Mouse (Mus musculus) frontal cortex, postnatal 14 days (tissue): ENCODE measurements at regions not wholly inside any gene's neighbourhood (a gene's known extent, or its start where the extent isn't known, plus 50 kb on each side); places are given as distances from the start of the nearest gene placed in this dataset.

Experiments used
- DNase-seq, 2 experiments: peaks; one replicate each; pipeline ENCODE4 v3.0.0; 2022; ENCODE audit warnings: low spot score in 2 of 2

DNA sequence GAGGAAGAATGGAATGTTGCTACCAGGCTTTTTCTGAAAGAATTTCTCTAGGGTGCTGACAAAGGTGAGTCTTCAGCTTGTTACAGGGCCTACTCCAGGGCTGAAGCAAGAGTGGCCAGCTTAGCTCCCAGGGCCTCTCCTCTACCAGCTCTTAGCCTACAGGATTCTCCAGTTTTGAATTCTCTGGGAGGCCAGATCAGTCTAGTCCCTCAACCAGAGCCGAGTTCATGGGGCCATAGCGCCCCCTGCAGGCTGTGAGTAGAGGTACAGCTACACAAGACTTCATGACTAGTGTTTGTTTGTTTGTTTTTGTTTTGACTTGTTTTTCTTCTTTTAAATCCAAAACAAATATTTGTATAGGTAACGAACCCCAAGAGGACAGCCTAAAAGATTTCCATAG lies 211.8 kb upstream of the Eef2kmt start:
- DNase-seq, result peak in 1 of 2 experiments; percentile 37

DNA sequence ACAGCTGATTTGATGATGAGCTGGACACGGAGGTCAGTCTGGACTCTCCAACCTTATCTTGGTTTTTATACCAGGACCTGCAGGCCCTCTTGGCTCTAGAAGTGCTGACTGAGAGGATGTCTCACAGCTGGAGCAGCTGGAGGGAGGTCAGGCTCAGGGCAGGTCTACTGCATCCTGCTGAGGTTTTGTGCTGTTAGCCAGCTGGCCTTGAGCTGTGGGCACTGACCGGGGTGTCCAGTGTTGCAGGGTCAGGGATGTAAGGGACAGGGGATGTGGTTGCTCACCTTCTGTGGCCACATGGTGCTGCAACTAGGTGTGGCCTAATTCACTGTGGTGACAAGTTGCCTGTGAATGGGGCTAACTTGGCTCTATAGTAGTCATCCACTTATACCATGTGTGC lies 211.0 kb upstream of the Eef2kmt start:
- DNase-seq, result no peak

DNA sequence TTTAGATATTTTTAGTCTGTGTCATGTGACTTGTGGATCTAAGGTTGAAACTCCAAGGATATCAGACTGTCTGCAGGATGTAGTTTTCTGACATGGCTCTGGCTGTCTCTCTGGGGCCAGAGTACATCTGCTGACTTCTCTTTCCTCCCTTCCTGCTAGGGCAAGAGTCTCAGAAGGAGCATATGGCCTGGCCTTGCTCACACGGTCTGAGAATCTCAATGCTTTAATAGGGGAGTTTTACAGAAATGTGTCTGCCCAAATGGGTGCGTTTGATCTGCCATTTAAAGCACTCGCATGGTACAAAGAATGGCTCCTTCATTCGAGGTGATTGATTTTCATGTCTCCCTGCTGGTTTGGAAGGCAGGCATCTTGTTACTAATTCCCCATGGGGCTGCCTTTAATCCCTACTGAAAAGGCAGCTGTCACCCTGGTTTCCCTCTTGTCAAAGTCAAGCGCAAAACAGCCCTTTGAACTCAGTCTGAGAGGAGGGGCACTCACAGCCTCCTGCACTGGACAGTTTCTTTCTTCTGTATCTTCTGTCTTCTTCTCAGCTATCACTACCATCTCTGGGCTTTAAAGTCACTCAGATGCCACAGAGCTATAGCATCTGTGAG lies 199.7 kb upstream of the Eef2kmt start:
- DNase-seq, result no peak

DNA sequence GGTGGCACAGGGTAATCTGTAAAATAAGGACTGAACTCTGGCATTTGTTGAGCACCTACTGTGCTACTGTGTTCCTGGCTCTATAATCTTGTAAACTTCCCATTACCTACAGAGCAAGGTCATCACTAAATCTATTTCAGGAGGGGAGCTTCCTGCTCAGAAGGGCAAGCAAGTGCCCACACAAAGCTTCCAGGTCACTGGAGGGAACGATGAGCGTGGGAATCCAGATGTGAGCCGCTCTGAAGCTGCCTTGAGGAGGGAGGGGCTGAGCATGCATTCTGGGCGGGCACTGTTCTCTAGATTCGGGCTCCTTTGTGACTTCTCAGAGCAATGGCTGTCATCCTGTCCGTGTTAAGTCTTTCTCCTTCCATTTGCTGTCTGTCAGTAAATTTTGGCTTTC lies 198.5 kb upstream of the Eef2kmt start:
- DNase-seq, result no peak

DNA sequence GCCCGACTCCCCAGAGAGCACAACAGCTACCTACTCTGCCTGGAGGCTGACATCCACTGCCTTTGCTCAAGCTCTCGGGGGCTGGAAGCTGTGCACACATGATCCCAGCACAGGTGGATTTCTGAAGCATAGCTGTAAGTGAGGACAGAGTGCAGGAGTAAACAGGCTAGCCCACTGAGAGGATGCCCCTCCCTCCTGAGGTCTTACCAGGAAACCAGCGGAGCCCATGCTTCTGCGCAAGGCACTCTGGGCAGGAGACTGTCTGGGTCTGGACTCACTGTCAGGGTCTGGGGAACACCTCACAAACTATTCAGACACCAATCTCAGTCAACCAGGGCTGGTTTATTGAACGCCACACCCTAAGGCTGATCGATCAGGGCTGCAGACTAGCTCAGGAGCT lies 197.2 kb upstream of the Eef2kmt start:
- DNase-seq, result no peak

DNA sequence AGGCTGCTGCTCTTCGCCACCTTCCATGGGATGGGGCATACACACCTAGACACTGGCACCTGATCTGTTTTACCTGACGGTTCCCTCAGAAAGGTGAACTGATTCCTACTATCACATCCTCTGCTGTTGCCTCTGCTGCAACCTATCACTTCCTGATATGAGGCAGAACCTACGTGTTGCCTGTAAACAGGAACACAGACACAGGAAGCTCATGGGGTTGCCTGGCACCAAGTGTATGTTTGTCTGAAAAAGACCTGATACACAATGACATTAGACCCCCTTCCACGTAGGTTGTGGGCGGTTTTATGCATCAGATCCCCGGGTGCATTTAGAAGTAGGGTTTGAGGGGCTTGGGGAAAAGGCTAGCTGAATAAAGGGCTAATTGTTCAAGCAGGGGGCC lies 190.0 kb upstream of the Eef2kmt start:
- DNase-seq, result no peak

DNA sequence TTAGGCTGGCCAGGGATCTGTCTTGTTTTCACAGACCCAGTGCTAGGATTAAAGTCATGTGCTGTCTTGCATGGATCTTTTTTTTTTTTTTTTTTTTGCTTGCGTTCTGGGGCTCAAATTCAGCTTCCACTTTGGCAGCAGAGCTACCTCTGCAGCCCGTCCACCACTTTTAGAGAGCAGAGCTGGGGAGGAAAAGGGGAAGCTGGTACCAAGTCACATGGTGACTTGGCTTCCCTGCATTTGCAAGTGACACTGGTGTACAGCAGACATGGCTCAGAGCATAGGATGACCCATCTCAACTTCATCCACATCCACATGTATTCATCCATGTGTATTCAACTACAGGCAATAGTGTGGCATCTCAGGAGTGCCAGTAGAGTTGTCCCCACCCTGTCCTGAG lies 189.0 kb upstream of the Eef2kmt start:
- no peak for DNase-seq

DNA sequence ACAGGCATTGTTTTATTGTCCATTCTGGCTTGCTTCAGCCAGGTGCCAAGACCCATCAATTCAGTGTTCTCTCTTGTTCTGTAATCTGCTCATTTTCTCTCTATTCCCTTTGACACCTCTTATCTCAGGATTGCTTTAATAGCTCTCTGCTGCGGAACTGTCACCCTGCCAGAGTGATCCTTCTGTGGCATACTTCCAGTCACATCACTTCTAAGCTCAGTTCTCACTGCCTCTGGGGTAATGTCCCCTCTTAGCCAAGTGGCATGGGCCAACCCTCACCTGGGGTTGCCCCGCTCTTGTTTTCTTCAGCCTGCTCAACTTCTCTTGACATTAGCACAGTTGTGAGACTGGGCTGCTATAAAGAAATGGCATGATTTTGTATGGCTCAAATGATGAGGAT lies 183.9 kb upstream of the Eef2kmt start:
- no peak for DNase-seq

DNA sequence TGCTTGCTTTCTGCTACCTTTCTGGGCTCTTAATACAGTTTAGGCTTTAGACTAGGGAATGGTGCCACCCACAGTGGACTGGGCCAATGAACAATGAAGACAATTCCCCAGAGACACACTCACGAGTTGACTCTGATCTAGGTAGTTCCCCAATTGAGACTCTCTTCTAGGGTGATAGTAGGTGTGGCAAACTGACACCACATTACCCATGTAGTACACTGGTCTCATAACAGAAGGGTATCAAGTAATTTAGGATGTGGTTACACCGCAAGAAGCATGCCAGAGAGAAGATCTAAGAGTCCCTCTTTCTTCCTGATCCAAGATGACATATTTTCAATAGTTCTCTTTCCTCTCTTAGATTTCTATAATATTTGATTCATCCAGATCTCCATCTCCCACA lies 182.6 kb upstream of the Eef2kmt start:
- DNase-seq, result no peak

DNA sequence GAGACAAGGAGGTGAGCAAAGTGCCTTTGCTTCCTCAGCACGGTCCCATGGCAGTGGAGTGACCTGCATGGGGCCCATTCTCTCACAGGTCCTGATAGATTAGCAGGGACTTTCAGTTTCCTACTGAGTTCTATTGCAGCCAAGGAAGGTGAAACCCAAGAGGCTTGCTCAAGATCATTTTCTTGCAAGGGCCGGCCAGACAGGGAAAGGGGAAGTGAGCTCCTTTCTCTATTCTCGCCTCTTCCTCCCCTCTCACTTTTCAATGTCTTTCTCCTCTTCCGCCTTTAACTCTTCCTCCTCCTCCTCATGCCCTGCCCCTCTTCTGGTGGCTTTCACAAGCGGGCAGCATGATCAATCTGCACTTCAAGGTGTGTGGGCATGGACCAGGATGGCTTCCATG lies 175.9 kb upstream of the Eef2kmt start:
- DNase-seq, result no peak

DNA sequence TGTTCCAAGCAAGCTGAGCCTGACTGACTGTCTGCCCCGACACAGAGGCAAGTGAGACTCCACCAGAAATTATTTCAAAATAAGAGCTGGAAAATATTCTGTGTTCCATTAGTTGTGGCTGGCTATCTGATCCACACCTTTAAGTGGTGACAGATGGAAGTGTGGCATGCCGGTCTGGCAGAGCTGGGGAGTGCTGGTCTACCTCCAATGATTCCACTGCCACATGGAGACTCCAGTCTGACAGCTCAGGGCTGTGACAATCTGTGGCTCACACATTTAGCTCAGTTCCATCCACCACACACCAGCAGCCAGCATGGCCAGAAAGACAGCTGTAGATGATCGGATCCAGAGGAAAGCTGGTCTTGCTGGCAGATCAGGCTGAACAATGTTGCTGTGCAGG lies 175.3 kb upstream of the Eef2kmt start:
- DNase-seq, result peak; percentile 21 to 48

DNA sequence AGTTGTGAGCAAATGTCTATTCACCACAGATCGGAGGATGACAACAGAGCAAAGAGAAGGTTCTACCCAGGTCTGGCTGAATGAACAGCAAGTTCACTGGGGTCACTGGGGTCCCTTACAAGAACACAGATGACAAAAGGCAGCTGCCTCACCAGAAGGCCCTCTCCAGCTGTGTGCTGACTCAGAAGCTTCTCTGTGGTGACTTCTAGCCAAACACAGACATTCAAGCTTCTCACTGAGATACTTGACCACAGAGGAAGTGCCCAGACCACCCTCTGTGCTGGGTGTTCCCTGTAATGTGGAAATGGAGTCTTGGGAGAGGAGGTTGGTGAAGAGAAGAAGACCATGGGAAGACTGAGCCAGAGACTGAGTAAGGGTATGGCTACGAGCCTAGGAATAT lies 173.7 kb upstream of the Eef2kmt start:
- DNase-seq, result no peak

DNA sequence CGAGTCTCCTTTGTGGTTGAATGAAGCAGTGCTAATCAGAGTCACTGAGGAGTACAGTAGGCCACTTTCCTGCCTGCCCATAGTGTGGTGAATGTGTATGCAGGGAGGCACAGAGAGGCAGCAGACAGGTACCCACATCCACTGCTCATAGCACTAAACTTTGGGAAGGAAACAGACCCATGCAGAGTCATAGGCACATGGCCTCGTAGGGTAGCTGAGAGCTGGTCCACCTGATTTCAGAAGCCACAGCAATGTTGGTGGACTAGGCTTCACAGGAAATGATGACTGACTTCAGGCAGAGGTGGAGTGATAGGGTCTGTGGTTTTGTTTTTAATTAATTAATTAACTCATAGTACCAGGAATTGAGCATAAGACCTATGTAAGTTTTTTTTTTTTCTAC lies 170.1 kb upstream of the Eef2kmt start:
- DNase-seq, result no peak

DNA sequence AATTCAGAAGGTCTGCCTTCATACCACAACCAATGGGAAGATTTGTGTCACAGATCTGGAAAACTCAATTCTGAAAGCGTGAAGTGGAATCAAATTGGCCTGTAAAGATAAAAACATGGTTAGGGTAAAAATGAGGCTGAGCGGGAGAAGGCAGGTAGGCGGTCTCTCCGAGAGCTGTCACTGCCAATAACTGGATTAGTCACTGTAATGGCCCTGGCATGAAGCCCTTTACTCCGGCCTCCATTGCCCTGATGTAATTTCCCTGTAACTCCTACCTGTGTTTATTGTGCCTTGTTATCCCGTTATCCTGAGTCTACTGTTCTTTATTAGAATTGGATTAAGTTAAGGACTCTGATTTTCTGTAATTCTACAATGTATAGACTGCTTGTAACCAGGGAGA lies 166.3 kb upstream of the Eef2kmt start:
- no peak for DNase-seq

DNA sequence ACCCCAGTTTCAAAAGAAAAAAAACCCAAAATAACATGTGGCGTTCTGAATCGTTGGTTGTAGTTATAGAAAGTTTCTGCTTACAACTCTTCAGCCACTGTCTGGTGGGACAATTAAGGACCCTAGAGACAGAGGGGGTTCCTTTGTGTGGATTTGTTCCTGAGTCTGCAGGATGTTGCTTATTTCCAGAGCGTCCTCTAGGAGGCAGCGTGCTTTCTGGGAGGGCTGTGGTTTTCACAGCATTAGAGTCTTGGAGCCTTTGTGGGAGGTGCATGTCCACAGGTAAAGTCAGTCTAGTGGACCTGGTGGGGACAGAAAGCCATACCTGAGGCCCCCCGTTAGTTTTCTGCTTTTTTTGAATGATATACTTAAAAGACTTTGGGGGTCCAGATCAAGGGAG lies 165.8 kb upstream of the Eef2kmt start:
- no peak for DNase-seq

DNA sequence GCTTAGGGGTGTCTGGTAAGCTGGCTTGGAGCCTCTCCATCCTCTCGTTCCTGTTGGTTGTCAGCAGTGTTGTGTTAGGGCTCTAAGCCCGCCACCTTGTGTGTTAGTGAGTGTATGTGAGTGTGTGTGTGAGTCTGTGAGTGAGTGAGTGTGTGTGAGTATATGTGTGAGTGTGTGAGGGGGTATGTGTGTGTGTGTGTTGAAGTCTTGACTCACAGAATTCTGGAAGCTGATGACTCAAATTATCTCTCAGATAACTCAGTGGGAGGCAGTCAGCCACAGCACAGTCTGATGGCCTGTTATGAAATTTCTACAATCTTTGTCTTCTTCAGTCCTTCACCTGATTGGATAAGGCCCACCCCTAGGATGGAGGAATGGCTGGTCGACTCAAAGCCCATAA lies 163.7 kb upstream of the Eef2kmt start:
- DNase-seq, result peak in 1 of 2 experiments; percentile 11

DNA sequence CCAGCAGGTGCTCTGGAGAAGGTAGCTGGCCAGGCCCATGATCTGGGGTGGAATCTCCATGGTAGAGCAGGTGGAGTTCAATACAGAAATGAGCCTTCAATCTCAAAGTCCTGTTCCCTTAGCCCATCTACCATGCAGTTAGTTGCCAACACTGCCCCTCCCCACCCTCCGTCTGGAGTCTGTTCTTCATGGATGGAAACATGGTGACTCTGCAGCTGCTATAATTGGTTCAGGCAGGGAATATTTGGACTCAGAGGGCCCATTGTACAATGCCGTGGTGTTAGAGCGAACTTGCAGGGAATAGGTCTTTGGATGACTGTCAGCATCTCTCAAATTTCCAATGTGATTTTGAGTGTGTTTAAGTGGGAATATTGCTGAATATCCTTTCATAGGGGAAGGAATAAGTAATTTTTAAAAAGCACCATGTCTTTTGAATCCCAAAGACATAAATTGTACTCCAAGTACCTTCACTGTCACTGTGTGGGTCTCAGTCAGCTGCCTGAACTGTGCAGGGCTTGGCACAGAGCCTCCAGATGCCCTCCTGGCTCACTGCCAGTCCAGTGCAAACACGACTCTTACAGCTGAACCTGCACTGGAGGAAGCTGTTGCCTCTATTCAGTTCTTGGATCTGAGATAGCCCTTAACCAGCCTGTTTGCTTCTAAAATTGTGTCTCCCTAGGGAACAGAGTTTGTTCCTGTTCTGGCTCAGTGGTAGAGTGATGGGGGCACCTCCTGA lies 162.8 kb upstream of the Eef2kmt start:
- peak in 1 of 2 experiments; percentile 22 for DNase-seq

DNA sequence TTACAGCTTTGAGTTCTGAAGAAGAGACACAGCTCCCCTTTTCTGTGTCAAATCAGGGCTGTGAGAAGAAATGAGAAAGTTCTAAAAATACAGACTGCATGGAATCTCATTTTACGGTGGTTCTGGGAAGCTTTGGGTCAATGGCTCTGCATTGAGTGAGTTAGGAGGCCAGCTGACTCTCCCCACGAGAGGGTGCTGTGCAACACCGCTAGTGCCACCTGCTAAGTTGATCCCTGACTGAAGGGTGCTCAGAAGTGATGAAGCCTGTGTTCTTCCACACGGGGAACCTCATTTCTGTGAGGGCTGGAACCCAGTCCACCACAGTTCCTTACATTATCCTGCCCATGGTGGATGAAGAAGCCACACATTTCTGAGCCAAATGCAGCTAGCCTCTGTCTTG lies 159.5 kb upstream of the Eef2kmt start:
- no peak for DNase-seq

DNA sequence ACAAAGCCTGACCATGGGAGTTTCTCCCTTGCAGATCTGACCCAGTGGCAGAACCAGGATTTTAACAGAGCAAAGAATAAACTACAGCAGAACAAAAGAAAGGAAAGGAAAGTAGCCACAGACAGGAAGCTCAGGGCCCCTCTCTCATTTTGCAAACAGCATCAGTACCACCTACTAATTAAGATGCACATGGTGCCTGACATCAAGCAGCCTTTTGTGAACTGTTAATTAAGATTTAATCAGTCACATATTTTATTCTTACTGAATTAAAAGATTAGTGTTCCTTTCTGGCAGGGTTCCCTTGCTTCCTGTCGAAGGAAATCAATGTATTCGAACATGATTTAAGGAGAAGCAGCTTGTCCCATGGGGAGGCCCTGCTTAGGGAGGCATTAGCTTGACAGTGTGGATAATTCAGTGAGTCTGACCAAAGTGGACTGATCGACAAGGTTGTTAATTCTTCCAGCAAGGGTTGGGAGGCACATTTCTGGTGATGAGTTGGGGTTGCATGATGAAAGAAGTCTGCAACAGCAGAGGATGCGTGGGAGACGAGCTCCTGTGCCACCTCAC lies 156.1 kb upstream of the Eef2kmt start:
- DNase-seq, result no peak

DNA sequence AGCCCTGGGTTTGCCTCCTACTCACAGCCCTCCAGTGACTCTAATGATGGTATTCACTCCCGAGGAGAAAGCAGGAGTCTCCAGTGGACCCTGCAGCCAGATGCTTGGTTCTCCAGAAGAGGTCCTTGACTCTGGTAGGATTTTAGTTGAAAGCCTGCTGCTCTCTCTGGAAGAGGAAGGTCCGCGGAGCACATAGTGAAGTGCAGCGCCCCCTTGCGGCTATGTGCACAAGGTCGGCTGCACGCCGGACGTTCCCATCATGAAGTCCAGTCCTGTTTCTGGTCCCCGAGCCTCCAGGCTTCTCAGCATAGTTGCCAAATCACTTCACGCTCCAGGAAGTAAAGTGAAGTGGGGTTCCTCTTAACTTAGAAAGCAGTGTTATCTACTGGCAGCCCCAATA lies 150.9 kb upstream of the Eef2kmt start:
- peak in 1 of 2 experiments; percentile 39 for DNase-seq

DNA sequence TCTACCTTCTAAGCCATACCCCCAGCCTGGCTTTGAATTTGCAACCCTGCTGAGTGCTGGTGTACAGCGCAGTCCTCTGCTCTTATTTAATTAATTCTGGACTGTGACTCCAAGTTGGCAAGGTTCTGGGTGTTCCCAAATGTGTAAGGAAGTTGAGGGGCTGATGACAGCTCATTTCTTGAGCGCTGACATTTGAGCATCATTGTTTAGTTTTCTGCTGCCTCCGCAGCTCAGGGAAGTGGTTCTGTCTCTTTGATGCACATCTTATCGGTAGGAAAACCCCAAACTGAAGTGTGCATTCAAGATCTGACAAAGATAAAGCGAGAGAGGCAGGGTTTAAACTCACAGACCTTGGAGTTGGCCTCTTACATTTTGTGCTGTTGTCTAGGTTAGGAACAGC lies 137.6 kb upstream of the Eef2kmt start:
- no peak for DNase-seq

DNA sequence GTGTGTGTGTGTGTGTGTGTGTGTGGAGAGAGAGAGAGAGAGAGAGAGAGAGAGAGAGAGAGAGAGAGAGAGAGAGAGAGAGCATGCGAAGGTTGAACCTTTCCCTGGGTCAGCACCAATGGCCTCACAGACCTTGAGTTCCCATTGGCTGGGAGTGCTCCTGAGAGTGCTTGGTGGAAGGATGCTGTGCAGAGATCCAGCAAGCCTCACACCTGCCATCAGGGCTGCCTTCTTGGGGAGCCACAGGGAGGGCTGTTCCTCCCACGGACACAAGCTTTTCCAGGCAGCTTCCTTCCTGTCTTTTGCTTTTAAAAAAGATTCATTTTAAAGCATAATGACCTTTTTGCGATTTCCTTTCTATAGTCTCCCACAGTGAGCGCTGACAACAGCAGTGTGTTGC lies 127.1 kb upstream of the Eef2kmt start:
- peak; percentile 18 to 22 for DNase-seq

DNA sequence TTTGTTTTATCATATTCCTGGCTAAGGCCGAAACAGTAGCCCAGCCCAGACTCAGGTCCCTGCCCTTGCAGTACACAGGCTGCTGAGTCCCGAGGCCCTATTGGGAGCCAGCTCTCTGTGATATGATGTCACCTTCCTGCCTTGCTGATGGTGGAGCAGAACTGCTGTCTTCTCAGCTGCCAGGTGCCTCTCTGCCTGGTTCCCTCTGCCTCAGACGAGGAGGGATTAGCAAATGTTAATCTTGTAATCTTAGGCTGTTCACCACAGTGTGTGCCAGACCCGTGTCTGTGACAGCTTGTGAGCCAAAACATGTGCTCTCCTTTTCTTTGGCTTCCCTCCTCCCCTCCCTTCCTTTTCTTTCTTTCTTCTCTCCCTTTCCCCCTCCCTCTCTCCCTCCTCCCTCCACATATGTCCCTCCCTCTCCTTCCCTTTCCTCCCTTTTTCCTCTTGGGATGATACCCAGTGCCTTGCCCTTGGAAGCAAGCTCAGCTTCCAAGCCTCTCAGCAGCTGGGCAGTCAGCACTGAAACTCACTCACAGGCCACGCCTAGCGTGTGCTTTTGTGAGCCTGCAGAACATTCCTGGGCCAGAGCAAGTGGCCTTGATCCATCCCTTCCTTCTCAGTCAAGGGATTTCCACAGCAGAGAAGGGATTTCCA lies 126.6 kb upstream of the Eef2kmt start:
- DNase-seq, result no peak
